Mouse (Mus musculus) left cerebral cortex, postnatal 36 days (tissue): ENCODE data around the gene Kbtbd13. TPM values are rescaled to one million over a fixed set of nuclear protein-coding genes. Genes with fewer than 3 reads are reported as not detected.
A peak's percentile ranks its signal among the peaks of the same experiment; 100 is the strongest.

ENCODE experiments used
- DNase-seq, 2 experiments: peaks; one replicate each; pipeline ENCODE4 v3.0.0; 2021 to 2022; ENCODE audit warnings: low spot score in 2 of 2, mixed read lengths in 1 of 2
- intact Hi-C: fragments of 180-260 bp; cut with DNase I; formaldehyde crosslinking; loops from one replicate; pipeline ENCODE4 v1.15.1; 2025
- total RNA-seq, 2 experiments: library from RNA; stranded (reverse); gene quantifications; 2 replicates each; pipeline ENCODE4 v1.2.3; 2021

Gene Kbtbd13
- total RNA-seq, 2 experiments from 2014 or later: 0.17 to 0.18 TPM

GRCm38 (mm10) chr9:65399934-65400333 is 8.5 kb upstream of the Kbtbd13 start:
- intact Hi-C loops: no loop called here
- DNase-seq: no peak

GRCm38 (mm10) chr9:65398279-65398678 is 6.8 kb upstream of the Kbtbd13 start, which contains the start of gene Rasl12:
TSS of gene Rasl12 (plus strand) at chr9:65398506.
- intact Hi-C loops: no loop called here
- DNase-seq: peak; percentile 18 to 47

- intact Hi-C loops: no loop called here
- no peak for DNase-seq
Observed at GRCm38 (mm10) chr9:65394360-65394759, 2.9 kb upstream of the Kbtbd13 start.

- intact Hi-C loops: loop anchor here (1.0 kb wide), 1 partner anchor 39 kb away; no protein-coding TSS in a partner anchor
- no peak for DNase-seq
Observed at GRCm38 (mm10) chr9:65393606-65394005, 2.2 kb upstream of the Kbtbd13 start.

GRCm38 (mm10) chr9:65392638-65393364 is 1.3 kb upstream of the Kbtbd13 start:
- DNase-seq: peak; percentile 26 to 50
- intact Hi-C loops: loop anchor here (1.0 kb wide), 1 partner anchor 40 kb away; no protein-coding TSS in a partner anchor

GRCm38 (mm10) chr9:65390752-65391612 is 470 bp downstream of the Kbtbd13 start:
- intact Hi-C loops: no loop called here
- no peak for DNase-seq

GRCm38 (mm10) chr9:65386373-65387140 is 4.9 kb downstream of the Kbtbd13 start:
- intact Hi-C loops: no loop called here
- DNase-seq: no peak

- no peak for DNase-seq
- intact Hi-C loops: no loop called here
Observed at GRCm38 (mm10) chr9:65384276-65384675, 7.2 kb downstream of the Kbtbd13 start.

GRCm38 (mm10) chr9:65382751-65383097 is 8.7 kb downstream of the Kbtbd13 start:
- no peak for DNase-seq
- intact Hi-C loops: no loop called here

GRCm38 (mm10) chr9:65382031-65382750 is 9.3 kb downstream of the Kbtbd13 start:
- DNase-seq: no peak
- intact Hi-C loops: no loop called here

- no peak for DNase-seq
- intact Hi-C loops: no loop called here
Observed at GRCm38 (mm10) chr9:65381017-65381590, 10.3 kb downstream of the Kbtbd13 start.

GRCm38 (mm10) chr9:65375163-65375934 is 16.1 kb downstream of the Kbtbd13 start:
- DNase-seq: peak; percentile 69 to 76
- intact Hi-C loops: no loop called here

GRCm38 (mm10) chr9:65374468-65375162 is 16.8 kb downstream of the Kbtbd13 start:
- intact Hi-C loops: loop anchor here (5.0 kb wide), 1 partner anchor 58 kb away; no protein-coding TSS in a partner anchor
- DNase-seq: no peak

GRCm38 (mm10) chr9:65372449-65372848 is 19.0 kb downstream of the Kbtbd13 start:
- DNase-seq: no peak
- intact Hi-C loops: loop anchor here (5.0 kb wide), 1 partner anchor 60 kb away; no protein-coding TSS in a partner anchor

- no peak for DNase-seq
- intact Hi-C loops: loop anchor here (5.0 kb wide), 1 partner anchor 61 kb away; no protein-coding TSS in a partner anchor
Observed at GRCm38 (mm10) chr9:65371756-65372155, 19.7 kb downstream of the Kbtbd13 start.

GRCm38 (mm10) chr9:65365721-65366120 is 25.7 kb downstream of the Kbtbd13 start:
- DNase-seq: no peak
- intact Hi-C loops: no loop called here

GRCm38 (mm10) chr9:65363684-65364083 is 27.8 kb downstream of the Kbtbd13 start:
- intact Hi-C loops: no loop called here
- no peak for DNase-seq
